Mouse (Mus musculus) heart, postnatal 0 days (tissue): ENCODE measurements around the gene Dnajc6.

Experiments
- CTCF ChIP-seq: IDR thresholded peaks from 2 replicates; pipeline ENCODE4 v1.5.1; 2016; ENCODE audit warnings: antibody characterized with exemption, control low read depth, low read depth
- EP300 ChIP-seq: IDR thresholded peaks from 2 replicates; pipeline ENCODE4 v1.6.1; 2016; ENCODE audit warnings: antibody characterized with exemption, low read depth

- TF ChIP-seq CTCF (no peak), EP300 (no peak)
Observed at GRCm38 (mm10) chr4:101592466-101592865, 96.0 kb downstream of the Dnajc6 start.
